Mouse (Mus musculus): ENCODE results near the gene Pola1.

DNA sequence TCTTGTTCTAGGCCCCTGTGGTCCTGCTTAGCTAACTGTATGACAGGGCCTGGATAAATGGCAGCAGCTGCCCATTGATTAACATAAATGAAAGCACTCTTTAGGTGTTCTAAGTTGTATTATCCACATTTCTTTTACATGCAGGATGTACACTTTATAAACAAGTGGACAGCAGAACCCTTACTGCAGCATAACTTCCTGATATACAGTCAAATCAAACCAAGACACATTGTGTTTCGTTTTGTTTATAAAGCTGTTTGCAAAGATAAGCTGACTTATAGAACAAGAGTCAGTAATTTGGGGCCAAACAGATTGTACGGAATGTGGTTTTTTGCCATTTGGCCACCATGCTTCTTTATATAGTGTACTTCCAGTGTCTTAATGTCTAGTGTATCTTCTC, 312.0 kb downstream of the Pola1 start:
- TF ChIP-seq CTCF (IDR thresholded peaks at IDR 0.05; ENCODE audit: extremely low read depth, insufficient read depth, insufficient read length, insufficient replicate concordance) (no peak), POLR2A (IDR thresholded peaks at IDR 0.05; ENCODE audit: low read depth, low read length) (no peak)
